Mouse (Mus musculus) heart, adult 2 months (tissue): ENCODE data around the gene Lamtor1.

Experiments
- CTCF ChIP-seq: fragments of 200-600 bp; IDR thresholded peaks from 2 replicates; pipeline ENCODE4 v1.8.1; 2022; ENCODE audit warnings: antibody characterized with exemption, mild to moderate bottlenecking, moderate library complexity
- POLR2A ChIP-seq: fragments of 200-500 bp; IDR thresholded peaks from 2 replicates; pipeline ENCODE4 v1.6.1; 2011; ENCODE audit warnings: mild to moderate bottlenecking, low read depth, low read length, control low read depth; ENCODE audit not compliant: insufficient read depth

DNA sequence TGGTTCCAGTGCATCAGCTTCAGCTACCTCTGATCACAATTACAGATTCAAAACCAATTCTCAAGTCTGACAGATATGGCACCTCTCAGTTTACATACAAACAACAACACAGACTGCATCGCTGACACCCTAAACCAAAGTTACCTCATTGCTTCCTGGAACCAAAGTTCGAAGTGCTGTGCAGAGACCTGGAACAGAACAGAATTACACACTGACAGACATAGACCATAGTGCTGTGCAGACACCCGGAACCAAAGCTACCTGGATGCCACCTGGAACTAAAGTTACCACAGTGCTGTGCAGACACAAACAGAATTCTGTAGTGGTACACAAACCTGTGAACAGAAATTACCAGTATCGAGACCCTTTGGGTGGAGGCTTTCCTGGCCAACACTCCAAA is 34.1 kb downstream of the Lamtor1 start:
- TF ChIP-seq CTCF (no peak), POLR2A (no peak)
